Mouse (Mus musculus): Measurements from ENCODE around the gene Rora. TPM values are rescaled to one million over a fixed set of nuclear protein-coding genes. Genes with fewer than 3 reads are reported as not detected.
A peak's percentile ranks its signal among the peaks of the same experiment; 100 is the strongest.

Rora gene
- polyA plus RNA-seq, 1 experiment from 2014 or later = 4.2 TPM

GRCm38 (mm10) chr9:69357834-69358233, 704.2 kb downstream of the Rora start:
- DNase-seq (ENCODE audit: low spot score) = peak; percentile 59

GRCm38 (mm10) chr9:69358797-69359196, 705.2 kb downstream of the Rora start:
- Histone ChIP-seq H3K27ac (no peak overlapping the region), H3K27me3 (ENCODE audit: insufficient read depth, poor library complexity, severe bottlenecking) (no peaks in the 10 kb centered on the region), H3K9me3 (no peaks in the 10 kb centered on the region), H3K4me1 (replicated peaks) (peaks cover 13% of the 10 kb centered on the region), H3K4me3 (no peak overlapping the region), H3K36me3 (no peaks in the 10 kb centered on the region)
- DNase-seq (ENCODE audit: low spot score) = no peak
- WGBS = 84% methylated on average over 6 of the region's 6 CpGs

More at GRCm38 (mm10) chr9:69357834-69358233, 704.2 kb downstream of the Rora start:
- Histone ChIP-seq H3K4me1 (replicated peaks) (peaks cover 13% of the 10 kb centered on the region), H3K36me3 (no peaks in the 10 kb centered on the region), H3K4me3 (no peak overlapping the region), H3K27me3 (ENCODE audit: insufficient read depth, poor library complexity, severe bottlenecking) (no peaks in the 10 kb centered on the region), H3K27ac (no peak overlapping the region), H3K9me3 (no peaks in the 10 kb centered on the region)
- 34% methylated on average over 3 of the region's 3 CpGs for WGBS

- no peak overlapping the region for H3K27ac ChIP-seq
- H3K4me1 ChIP-seq (replicated peaks) = peaks cover 11% of the 10 kb centered on the region
- H3K4me3 ChIP-seq = no peak overlapping the region
- no peaks in the 10 kb centered on the region for H3K27me3 ChIP-seq (ENCODE audit: insufficient read depth, poor library complexity, severe bottlenecking)
- H3K36me3 ChIP-seq = no peaks in the 10 kb centered on the region
- no peaks in the 10 kb centered on the region for H3K9me3 ChIP-seq
- DNase-seq (ENCODE audit: low spot score) = no peak
- 87% methylated on average over 8 of the region's 8 CpGs for WGBS
These were observed 708.4 kb downstream of the Rora start for GRCm38 (mm10) chr9:69361951-69362445.

GRCm38 (mm10) chr9:69362766-69363165, 709.2 kb downstream of the Rora start:
- DNase-seq (ENCODE audit: low spot score) = no peak
- H3K9me3 ChIP-seq = no peaks in the 10 kb centered on the region
- no peak overlapping the region for H3K27ac ChIP-seq
- WGBS = 56% methylated on average over 4 of the region's 4 CpGs
- no peak overlapping the region for H3K4me3 ChIP-seq
- no peaks in the 10 kb centered on the region for H3K27me3 ChIP-seq (ENCODE audit: insufficient read depth, poor library complexity, severe bottlenecking)
- peaks cover 11% of the 10 kb centered on the region for H3K4me1 ChIP-seq (replicated peaks)
- H3K36me3 ChIP-seq = no peaks in the 10 kb centered on the region

GRCm38 (mm10) chr9:69364117-69364516, 710.5 kb downstream of the Rora start:
- H3K4me1 ChIP-seq (replicated peaks) = peaks cover 4% of the 10 kb centered on the region; the same call in 1 of the 2 replicates
- no peaks in the 10 kb centered on the region for H3K9me3 ChIP-seq
- no peaks in the 10 kb centered on the region for H3K36me3 ChIP-seq
- H3K27me3 ChIP-seq (ENCODE audit: insufficient read depth, poor library complexity, severe bottlenecking) = no peaks in the 10 kb centered on the region
- H3K27ac ChIP-seq = no peak overlapping the region
- no peak for DNase-seq (ENCODE audit: low spot score)
- H3K4me3 ChIP-seq = peak overlapping the region; percentile 0; the same call in 1 of the 2 replicates
- WGBS = 54% methylated on average over 16 of the region's 16 CpGs

- Histone ChIP-seq H3K4me1 (replicated peaks) (0 out of 2 replicates have a peak, but pooled peaks cover 4% of the 10 kb centered on the region), H3K36me3 (no peaks in the 10 kb centered on the region), H3K9me3 (no peaks in the 10 kb centered on the region), H3K4me3 (no peak overlapping the region), H3K27ac (no peak overlapping the region), H3K27me3 (ENCODE audit: insufficient read depth, poor library complexity, severe bottlenecking) (no peaks in the 10 kb centered on the region)
- 74% methylated on average over 4 of the region's 4 CpGs for WGBS
- DNase-seq (ENCODE audit: low spot score) = no peak
These were observed 713.5 kb downstream of the Rora start for GRCm38 (mm10) chr9:69367055-69367454.

GRCm38 (mm10) chr9:69368071-69368470, 714.5 kb downstream of the Rora start:
- Histone ChIP-seq H3K4me1 (replicated peaks) (0 out of 2 replicates have a peak, but pooled peaks cover 4% of the 10 kb centered on the region), H3K4me3 (no peak overlapping the region), H3K27ac (no peak overlapping the region), H3K36me3 (no peaks in the 10 kb centered on the region), H3K9me3 (no peaks in the 10 kb centered on the region), H3K27me3 (ENCODE audit: insufficient read depth, poor library complexity, severe bottlenecking) (no peaks in the 10 kb centered on the region)
- WGBS = 71% methylated on average over 8 of the region's 8 CpGs
- peak; percentile 61 for DNase-seq (ENCODE audit: low spot score)

GRCm38 (mm10) chr9:69371046-69371724, 717.6 kb downstream of the Rora start:
- Histone ChIP-seq H3K36me3 (no peaks in the 10 kb centered on the region), H3K27ac (no peak overlapping the region), H3K27me3 (ENCODE audit: insufficient read depth, poor library complexity, severe bottlenecking) (no peaks in the 10 kb centered on the region), H3K4me1 (replicated peaks) (no peaks in the 10 kb centered on the region), H3K9me3 (no peaks in the 10 kb centered on the region), H3K4me3 (no peak overlapping the region)
- DNase-seq (ENCODE audit: low spot score) = no peak
- WGBS = 87% methylated on average over 11 of the region's 11 CpGs

- no peaks in the 10 kb centered on the region for H3K27me3 ChIP-seq (ENCODE audit: insufficient read depth, poor library complexity, severe bottlenecking)
- WGBS = 49% methylated on average over 4 of the region's 4 CpGs
- no peak overlapping the region for H3K4me3 ChIP-seq
- H3K4me1 ChIP-seq (replicated peaks) = no peaks in the 10 kb centered on the region
- H3K27ac ChIP-seq = no peak overlapping the region
- 0 out of 2 replicates have a peak, but pooled peaks cover 5% of the 10 kb centered on the region for H3K36me3 ChIP-seq
- no peak for DNase-seq (ENCODE audit: low spot score)
- H3K9me3 ChIP-seq = no peaks in the 10 kb centered on the region
These were observed 719.3 kb downstream of the Rora start for GRCm38 (mm10) chr9:69372871-69373270.

GRCm38 (mm10) chr9:69376982-69377653, 723.5 kb downstream of the Rora start:
- no peak overlapping the region for H3K4me3 ChIP-seq
- no peaks in the 10 kb centered on the region for H3K4me1 ChIP-seq (replicated peaks)
- H3K27me3 ChIP-seq (ENCODE audit: insufficient read depth, poor library complexity, severe bottlenecking) = no peaks in the 10 kb centered on the region
- DNase-seq (ENCODE audit: low spot score) = no peak
- no peak overlapping the region for H3K27ac ChIP-seq
- 0 out of 2 replicates have a peak, but pooled peaks cover 5% of the 10 kb centered on the region for H3K36me3 ChIP-seq
- WGBS = 86% methylated on average over 4 of the region's 4 CpGs
- H3K9me3 ChIP-seq = no peaks in the 10 kb centered on the region

- no peaks in the 10 kb centered on the region for H3K9me3 ChIP-seq
- no peaks in the 10 kb centered on the region for H3K4me1 ChIP-seq (replicated peaks)
- 0 out of 2 replicates have a peak, but pooled peaks cover 5% of the 10 kb centered on the region for H3K36me3 ChIP-seq
- WGBS = 88% methylated on average over 3 of the region's 3 CpGs
- no peak overlapping the region for H3K4me3 ChIP-seq
- no peaks in the 10 kb centered on the region for H3K27me3 ChIP-seq (ENCODE audit: insufficient read depth, poor library complexity, severe bottlenecking)
- H3K27ac ChIP-seq = no peak overlapping the region
- DNase-seq (ENCODE audit: low spot score) = no peak
These were observed 724.1 kb downstream of the Rora start for GRCm38 (mm10) chr9:69377654-69378045.

- WGBS = 81% methylated on average over 1 of the region's 1 CpGs
- H3K4me1 ChIP-seq (replicated peaks) = peaks cover 6% of the 10 kb centered on the region; the same call in 1 of the 2 replicates
- no peak overlapping the region for H3K4me3 ChIP-seq
- 0 out of 2 replicates have a peak, but pooled peaks cover 5% of the 10 kb centered on the region for H3K36me3 ChIP-seq
- no peaks in the 10 kb centered on the region for H3K9me3 ChIP-seq
- H3K27me3 ChIP-seq (ENCODE audit: insufficient read depth, poor library complexity, severe bottlenecking) = no peaks in the 10 kb centered on the region
- DNase-seq (ENCODE audit: low spot score) = no peak
- no peak overlapping the region for H3K27ac ChIP-seq
These were observed 727.0 kb downstream of the Rora start for GRCm38 (mm10) chr9:69380546-69380945.

GRCm38 (mm10) chr9:69381741-69382140, 728.2 kb downstream of the Rora start:
- no peak for DNase-seq (ENCODE audit: low spot score)
- WGBS = 70% methylated on average over 7 of the region's 7 CpGs
- 0 out of 2 replicates have a peak, but pooled peaks cover under 1% of the 10 kb centered on the region for H3K36me3 ChIP-seq

More at GRCm38 (mm10) chr9:69381741-69382140, 728.2 kb downstream of the Rora start:
- H3K27ac ChIP-seq = no peak overlapping the region
- H3K27me3 ChIP-seq (ENCODE audit: insufficient read depth, poor library complexity, severe bottlenecking) = no peaks in the 10 kb centered on the region
- peaks cover 6% of the 10 kb centered on the region; the same call in 1 of the 2 replicates for H3K4me1 ChIP-seq (replicated peaks)
- no peak overlapping the region for H3K4me3 ChIP-seq
- no peaks in the 10 kb centered on the region for H3K9me3 ChIP-seq

Measured in hindbrain, embryonic 10.5 days (tissue).